Mouse (Mus musculus) kidney, postnatal 4 days (tissue): ENCODE results near the gene Nt5c2.

ENCODE experiments used
- DNase-seq, 2 experiments: peaks; one replicate each; pipeline ENCODE4 v3.0.0; 2021; ENCODE audit warnings: mixed read lengths in 2 of 2

The Nt5c2 gene

DNA sequence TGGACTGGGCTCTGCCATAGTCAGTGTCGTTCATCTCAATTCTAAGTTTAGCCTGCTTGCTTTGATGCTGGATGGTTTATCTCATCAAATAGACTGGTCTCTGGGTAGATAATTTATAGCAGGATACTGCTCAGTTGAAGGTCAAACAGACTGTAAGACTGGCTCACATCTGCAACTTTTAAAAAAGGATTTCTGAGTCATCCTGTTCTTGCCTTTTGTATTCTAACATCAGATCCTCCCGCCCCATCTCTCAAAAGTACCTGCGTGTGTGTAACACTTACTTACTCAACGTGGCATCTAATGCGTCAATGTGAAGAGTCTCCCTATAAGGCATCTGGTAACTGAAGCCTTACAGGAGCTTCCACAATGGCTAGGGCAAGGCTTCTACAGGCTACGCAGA is 94.4 kb downstream of the Nt5c2 start:
- no peak for DNase-seq

DNA sequence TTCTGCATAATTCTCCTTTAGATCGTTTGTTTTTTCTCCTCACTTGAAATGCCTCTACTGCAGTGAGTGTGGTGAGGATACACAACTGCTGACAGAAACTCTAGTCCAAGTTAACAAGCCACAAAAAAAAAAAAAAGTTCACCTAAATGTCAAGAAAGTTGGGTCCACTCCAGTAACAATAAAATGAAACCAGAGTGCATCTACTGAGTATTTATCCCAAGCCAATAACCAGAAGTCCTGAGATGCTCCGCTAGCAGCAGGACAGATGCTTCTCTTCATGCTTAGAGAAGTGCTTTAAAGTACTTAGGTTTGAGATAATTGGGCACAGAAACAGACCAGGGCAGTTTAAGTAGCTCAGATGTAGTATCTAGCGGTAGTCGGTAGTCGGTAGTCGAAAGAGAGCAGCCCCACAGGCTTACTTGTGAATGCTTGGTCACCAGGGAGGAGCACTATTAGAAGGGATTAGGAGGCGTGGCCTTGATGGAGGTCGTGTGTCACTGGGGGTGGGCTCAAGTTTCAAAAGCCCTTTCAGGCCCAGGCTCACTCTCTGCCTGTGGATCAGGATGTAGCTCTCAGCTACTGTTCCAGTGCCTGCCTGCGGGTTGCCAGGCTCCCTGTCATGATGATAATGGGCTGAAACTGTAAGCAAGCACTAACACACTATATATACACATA is 99.4 kb downstream of the Nt5c2 start:
- DNase-seq = peak in 1 of 2 experiments; percentile 15

DNA sequence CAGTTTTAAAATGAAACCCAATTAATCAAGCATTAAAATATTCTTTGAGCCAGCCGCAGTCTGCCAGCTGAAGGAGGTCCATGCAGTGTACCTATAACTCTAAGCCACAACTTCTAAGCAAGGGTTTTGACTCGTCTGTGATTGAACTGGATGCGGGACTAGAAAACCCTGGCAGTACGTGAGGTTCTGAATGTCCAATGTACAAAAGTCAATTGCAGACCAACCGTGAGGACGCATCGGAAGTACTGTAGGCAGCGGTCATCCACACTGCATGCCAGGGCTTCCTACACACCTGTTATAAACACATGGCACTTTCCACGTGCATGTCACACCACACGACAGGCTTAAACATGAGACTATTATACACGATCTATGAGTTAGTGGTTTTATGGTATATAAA is 101.3 kb downstream of the Nt5c2 start:
- no peak for DNase-seq

DNA sequence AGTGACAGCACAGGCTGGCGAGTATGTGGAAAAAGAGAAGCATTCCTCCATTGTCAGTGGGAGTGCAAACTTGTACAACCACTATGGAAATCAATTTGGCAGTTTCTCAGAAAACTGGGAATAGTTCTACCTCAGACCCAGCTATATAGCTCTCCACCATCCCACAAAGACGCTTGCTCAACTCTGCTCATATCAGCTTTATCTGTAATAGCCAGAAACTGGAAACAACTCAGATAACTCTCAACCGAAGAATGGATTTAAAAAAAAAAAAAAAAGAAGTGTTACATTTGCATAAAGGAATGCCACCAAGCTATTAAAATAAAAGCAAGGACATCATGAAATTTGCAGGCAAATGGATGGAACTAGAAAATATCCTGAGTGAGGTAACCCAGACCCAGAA is 103.5 kb downstream of the Nt5c2 start:
- no peak for DNase-seq

DNA sequence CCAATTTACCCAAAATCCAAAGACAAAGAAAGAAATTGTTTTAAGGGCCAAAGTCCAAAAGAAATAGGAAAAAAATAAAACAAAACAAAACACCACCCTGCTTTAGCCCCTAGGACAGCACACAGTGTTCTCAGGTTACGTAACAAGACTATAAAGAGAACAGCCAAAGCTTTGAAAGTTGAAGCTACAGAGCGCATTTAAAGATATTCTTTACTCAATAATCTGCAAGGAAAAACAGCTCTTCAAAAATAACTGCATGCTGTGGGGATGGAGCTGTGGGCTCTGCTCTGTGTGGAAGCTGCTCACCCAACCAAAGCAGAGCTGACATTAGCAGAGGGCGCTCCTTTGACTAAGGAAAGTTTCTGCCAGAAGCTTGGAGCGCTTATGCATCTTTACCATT is 106.0 kb downstream of the Nt5c2 start:
- no peak for DNase-seq

DNA sequence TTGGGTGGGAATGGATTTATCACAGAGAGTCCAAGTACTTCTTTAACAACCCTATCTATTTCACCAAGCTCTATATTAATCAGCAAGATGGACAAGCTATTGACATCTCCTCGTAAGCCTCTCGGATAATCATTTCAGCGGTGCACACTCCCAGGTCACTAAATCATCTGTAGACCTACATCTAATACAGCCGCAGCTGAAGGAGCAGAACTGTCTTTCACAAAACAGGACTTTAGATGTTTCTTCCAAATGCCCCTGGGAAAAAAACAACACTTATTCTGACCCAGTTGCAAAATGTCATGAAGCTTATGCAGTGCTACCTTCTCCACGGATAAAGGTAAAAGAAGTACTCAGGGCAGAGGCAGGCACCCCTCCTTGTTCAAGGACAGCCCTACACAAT is 106.7 kb downstream of the Nt5c2 start:
- DNase-seq = no peak

DNA sequence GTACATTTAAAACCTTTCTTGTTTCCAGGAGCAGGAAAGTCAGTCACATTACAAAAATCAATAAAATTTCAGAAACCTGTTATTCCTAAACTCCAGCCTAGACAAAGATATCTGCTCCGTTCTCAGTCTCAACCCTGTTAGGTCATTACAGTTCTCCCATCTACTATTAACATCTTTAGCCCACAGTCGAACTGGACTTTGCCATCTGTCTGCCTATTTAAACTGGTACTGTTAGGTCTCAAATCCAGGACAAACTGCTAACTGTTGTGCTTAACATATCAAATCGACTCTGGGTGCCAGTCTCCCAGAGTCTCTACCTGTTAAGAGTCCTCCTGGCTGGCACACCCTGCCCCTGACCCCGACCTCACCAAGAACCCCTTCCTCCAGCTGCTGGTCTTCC is 109.0 kb downstream of the Nt5c2 start:
- DNase-seq = no peak

DNA sequence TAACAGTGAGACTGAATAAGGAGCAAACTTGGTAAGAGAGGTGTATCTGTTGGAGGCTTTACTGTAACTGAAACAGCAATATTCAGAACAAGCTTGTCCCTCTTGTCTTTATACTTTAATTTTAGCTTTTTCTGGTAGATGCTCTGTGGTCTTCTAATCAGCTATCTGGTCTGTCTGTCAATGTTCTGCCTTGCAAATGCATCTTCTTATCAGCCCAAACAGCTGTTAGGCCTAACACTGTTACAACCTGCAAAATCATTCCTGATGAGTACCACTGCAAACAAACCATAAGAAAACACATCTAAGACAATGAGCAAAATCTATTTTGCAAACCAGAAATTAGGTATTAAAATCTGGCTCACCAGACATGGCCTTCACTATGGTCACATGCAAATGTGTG is 109.6 kb downstream of the Nt5c2 start:
- DNase-seq = no peak

DNA sequence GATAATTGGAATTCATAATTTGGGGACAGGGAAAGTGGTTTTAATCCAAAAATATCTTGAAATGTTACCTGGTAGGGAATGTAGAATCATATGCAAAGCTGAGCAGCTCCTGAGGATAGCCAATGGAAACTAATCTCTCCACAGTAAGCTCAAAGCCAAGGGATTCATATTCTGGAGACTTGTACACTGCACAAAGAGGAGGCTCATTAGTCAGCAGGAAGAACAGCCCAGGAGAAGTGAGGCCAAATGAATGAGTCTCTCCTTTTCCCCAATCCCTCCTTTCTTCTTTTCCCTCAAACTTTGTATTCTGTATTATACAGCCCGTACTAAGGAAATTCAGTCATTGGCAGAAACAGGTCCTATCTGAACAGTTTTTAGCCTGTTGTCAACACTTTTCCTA is 110.0 kb downstream of the Nt5c2 start:
- DNase-seq = no peak

DNA sequence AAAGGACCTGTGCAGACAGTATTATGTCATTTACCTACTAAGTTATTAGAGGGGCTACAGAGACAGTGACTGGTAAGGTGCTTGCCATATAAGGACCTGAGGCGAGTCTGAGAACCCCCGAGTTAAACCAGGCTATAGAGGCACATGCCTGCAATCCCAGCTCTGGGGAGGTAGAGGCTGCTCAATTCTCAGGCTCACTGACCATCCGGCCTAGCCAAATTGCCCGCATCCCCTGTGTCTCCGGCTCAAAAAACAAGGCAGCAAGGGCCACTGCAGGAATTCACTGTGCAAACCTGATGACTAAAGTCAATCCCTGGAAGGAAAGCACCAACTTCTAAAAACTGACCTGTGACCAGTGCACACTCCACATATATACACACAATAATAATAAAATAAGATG is 111.6 kb downstream of the Nt5c2 start:
- no peak for DNase-seq

DNA sequence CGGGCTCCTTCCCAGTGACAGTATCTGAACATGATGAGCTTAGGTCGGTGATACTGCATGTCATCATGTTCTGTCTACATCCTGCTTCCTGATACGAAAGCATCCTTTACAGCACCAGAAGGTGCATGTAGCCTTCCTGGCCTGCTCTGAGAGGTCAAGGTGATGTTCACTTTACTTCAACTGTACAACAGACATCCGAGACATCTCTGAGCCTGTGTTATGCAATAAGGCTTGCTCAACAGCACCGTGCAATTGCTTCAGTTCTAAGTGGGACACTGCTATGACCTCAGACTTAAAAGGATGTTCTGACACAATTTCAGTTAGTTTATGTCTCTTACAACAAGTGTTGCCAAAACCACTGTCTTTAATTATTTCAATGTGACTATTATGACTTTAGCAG is 113.6 kb downstream of the Nt5c2 start:
- no peak for DNase-seq

DNA sequence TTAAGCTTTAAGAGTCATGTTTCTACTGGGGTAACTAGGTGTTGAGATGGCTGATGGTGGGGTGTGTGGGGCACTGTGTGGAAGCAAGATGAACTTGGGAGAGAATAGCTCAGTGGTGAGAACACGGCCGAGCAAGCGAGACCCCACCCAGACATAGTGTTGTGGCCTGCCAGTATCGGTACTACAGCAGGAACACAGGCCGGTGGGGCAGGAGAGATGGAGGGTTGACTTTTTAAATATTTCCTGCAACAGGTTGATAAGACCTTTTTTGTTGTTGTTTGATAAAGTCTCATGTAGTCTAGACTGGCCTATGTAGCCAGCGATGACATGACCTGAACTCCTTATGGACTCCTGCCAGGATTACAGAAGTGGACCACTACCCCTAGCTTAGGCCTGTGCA is 114.2 kb downstream of the Nt5c2 start:
- no peak for DNase-seq

DNA sequence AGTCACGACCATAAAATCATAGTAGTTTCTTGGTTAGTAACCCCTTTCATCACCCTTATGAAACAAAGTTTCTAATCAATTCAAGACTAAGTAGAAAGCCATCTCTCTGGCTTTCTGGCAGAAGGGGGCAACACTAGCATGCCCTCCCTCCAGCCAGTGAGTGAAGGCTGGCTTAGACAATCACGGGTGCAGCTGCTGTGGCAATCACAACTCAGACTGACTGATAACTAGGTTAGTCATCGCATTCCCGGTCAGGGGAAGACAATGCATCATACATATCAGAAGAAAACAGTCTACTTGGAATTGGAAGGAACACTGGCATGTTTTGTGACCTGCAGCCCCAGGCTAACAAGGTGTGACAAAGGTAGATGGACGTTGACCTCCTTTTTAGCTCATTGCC is 115.1 kb downstream of the Nt5c2 start:
- no peak for DNase-seq

DNA sequence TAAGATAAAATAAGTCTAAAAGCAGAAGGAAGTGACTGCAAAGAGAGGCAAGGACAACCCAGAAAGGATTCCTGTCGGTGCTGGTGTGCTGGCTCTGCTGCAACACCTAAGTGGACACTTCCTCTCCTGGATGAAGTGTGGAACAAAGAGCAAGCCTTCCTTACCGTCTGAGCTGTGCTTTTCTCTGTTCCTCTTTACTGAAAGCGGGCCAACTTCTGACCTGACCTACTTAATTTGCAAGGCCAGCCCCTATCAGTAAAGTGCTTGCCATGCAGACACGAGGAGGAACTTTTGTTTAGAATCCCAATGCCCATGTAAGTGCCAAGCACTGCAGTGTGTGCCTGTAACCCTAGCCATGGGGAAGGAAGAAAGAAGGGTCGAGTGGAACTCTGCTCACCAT is 115.6 kb downstream of the Nt5c2 start:
- DNase-seq = no peak

DNA sequence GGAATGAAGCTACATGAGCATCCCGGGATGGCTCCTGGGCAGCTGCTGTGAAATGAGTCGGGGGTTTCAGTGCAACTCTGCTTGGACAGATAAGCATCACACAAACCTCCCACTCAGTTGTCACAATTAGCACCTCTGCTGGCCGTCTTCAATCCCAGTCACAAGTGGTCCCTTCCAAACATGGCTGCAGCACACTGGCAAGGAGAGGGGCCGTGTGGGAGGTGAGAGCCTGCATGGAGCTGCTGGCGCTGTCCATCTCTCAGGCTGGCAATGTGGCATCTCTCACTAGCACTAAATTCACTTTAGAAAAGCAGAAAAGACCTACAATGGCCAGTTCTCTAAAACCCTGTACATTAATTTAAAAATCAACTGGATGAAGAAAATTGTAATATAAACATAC is 116.7 kb downstream of the Nt5c2 start:
- no peak for DNase-seq

DNA sequence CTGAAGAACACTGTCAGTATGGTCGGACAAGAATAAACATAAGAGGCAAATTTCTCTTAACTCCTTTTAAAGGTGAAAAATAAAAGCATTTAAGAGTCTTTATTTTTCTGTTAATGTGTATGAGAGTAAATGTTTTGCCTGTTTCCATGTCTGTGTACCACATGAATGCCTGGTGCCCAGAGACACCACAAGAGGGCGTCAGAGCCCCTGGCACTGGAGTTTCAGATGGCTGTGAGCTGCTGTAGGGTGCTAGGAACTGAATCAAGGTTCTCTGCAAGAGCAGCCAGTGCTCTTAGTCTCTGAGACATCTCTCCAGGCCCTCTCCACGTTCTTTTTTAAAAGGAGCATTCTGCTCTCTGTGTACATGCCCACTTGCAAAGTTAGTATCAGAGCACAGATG is 117.8 kb downstream of the Nt5c2 start:
- DNase-seq = no peak

DNA sequence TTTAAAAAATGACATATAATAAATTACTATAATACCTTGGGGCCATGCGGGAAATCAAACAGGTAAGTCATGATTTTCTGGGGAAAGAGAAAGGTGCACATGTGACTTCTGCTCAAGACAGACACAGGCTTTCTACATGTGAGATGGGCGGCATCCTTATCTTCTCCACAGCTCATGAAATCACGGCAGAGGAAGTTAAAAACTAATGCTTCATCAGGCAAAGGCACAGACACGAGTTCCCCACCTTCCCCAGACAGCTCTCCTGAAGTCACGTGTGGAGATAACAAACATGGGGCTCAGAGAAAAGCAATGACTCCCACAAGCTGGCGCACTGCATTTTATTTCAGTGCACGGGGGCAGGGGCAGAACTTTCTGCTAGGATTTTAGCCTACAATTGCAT is 121.5 kb downstream of the Nt5c2 start:
- DNase-seq = no peak

DNA sequence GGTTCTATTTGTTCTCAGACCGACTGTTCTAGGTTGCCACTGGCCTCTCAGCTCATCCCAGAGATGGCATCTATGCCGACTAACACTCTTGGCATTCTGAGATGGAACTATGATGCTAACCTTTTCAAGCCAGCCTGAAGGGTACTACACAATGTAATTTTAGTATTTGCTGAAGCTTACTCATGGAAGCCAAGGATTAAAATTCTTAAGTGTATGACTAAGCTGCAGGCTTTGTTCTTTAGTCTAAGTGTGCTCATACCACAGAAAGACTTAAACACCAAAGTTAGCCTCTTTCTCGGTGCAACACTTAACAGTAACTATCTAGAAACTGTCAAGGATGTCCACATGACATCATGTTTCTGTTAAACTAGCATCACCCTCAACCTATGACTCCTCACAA is 122.1 kb downstream of the Nt5c2 start:
- DNase-seq = no peak

DNA sequence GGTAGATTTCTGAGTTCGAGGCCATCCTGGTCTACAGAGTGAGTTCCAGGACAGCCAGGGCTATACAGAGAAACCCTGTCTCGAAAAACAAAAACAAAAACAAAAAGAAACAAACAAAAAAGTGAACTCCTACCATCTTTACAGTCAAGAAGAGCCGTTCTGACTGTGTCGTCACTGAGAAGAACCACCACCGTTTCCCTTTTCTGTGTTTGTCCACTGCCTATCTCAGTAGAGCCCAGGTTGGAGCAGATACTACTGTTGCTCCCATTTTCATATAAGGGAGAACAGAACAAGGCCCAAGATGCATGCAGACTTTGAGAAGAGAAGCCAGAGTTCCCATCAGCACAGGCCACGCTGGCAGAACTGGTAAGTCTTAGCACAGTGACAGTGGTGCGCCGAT is 124.3 kb downstream of the Nt5c2 start:
- DNase-seq = no peak

DNA sequence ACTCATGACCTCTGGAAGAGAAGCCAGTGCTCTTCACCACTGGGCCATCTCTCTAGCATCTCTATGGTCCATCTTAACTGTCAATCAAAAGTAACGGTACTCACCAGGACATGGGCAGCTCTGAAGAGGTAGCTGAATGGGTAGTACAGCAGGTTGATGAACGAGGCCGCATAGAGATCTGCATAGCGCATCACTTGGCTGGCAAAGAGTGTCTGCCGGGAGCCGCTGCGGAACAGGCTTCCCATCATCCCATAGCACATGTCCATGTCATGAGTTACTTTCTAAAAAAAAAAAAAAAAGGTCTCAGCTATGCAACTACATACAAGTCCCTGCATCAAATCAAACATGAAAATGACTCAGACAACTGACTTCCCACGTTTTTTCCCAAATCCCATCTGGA is 125.3 kb downstream of the Nt5c2 start:
- DNase-seq = no peak

DNA sequence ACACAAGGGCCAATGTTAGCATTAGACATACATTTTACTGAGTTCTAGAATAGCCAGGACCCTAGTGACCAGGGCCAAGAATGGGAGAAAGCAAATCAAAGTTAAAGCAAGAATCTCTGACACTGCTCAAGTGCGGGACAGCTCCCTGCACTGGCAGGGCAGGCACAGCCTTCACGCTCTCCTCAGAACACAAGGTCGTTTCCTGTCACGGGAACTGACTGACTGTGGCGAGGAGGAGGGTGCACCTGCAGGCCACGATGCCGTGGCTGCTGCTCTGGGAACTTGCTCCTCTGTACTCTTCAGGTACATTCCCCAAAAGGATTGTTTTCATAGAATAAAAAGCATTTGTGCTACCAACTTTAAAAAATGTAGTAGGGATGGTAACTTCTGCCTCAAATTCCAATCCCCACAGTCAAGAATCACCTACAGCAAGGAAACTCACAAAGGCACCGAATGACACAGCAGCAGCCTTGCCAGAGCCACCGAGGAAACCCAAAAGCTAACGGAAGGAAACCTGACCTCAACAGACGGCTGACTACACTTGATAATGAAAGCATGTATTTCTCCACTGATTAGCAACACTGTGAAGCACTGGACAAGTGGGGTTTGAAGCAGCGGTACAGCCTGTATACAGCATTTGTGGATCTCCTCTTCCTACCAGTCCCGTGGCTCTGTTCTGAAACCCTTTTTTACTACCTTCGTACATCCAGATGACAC is 127.0 kb downstream of the Nt5c2 start:
- DNase-seq = no peak

DNA sequence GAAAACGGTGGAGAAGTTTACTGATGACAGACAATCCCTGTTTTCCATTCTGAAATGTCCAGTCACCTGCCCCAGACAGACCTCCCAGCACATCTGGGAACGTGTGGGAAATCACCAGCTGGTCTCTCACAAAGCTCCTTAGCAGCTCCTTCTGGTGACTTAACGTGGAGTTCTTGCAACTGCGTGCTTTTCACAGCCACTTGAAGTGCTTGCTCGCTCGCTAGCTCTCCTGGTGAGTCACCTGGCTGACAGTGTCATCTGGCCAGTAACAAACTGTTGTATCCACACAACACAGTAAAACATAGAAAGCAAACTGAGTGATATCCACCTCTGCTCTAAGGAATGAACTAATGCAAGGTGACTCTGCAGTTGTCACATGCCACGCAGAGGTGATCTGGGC is 128.1 kb downstream of the Nt5c2 start:
- no peak for DNase-seq

DNA sequence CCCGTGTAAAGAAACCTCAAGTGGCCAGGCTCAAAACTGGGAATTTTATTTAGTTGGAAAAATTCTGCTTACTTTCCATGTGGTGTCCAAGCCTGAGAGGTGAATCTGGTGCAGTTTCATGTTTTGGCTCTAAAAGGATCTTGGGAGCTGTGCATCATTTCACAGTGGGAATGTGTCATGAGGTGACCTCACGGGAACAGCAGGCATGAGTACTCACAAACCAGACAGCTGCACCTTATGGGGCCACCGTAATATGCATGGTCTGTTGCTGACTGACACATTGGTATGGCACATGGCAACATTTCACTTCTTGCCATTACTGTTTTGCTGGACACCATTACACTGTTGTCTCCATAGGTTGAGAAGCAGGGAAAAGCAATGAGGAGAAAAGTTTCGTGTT is 129.6 kb downstream of the Nt5c2 start:
- DNase-seq = no peak

DNA sequence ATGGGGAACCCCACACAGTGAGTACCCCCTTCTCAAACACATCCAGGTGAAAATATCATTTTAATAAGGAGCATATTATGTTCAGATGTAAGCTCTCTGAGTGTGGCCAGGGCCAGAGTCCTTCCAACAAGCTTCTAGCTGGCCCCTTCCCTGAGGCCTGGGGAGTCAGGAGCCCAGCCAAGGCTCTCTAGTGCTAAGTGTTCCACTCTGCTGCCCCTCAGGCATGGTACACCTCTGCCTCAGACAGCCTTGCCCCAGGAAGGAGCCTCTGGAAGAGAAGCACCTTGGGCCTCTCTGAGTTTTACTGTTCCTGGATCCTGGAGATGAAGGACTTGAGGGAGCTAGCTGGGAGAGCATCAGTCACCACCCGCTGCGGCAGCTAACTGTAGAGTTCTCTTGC is 135.1 kb downstream of the Nt5c2 start:
- peak in 1 of 2 experiments; percentile 44 for DNase-seq

DNA sequence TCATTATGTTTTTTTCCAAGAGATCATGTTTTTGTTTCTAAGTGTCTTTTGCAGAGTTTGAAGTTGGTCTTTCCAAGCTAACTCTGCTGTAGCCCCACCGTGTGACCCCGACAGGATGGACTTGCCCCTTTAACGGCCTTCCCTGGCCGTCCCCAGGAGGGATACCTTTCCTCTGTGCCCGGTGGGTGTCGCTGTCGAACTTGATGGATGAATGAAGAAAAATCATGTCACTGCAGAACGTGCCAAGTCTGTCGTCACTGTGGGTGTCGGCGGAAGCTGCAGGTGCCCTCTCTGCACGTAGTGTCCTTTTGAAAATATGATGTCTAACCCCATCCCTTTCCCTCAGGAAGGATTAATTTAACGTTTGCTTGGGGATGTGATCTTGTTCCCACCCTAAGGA is 136.6 kb downstream of the Nt5c2 start:
- peak; percentile 76 to 81 for DNase-seq
